Mouse (Mus musculus): ENCODE measurements around the gene Grb7.

Grb7 gene

GRCm38 (mm10) chr11:98445679-98446078, 515 bp upstream of the Grb7 start:
- DNase-seq (ENCODE audit: low spot score), result no peak

GRCm38 (mm10) chr11:98446562-98447474, 624 bp downstream of the Grb7 start:
- DNase-seq (ENCODE audit: low spot score), result peak; percentile 49

- DNase-seq (ENCODE audit: low spot score), result no peak
These were observed 1.3 kb downstream of the Grb7 start for GRCm38 (mm10) chr11:98447475-98447834.

- DNase-seq (ENCODE audit: low spot score), result no peak
These were observed 2.1 kb downstream of the Grb7 start for GRCm38 (mm10) chr11:98448191-98448790.

- no peak for DNase-seq (ENCODE audit: low spot score)
These were observed 3.2 kb downstream of the Grb7 start for GRCm38 (mm10) chr11:98449419-98449818.

- DNase-seq (ENCODE audit: low spot score), result no peak
These were observed 4.0 kb downstream of the Grb7 start for GRCm38 (mm10) chr11:98449921-98450771.

GRCm38 (mm10) chr11:98455484-98455883, 9.3 kb downstream of the Grb7 start:
- no peak for DNase-seq (ENCODE audit: low spot score)

GRCm38 (mm10) chr11:98456545-98456944, 10.4 kb downstream of the Grb7 start:
- DNase-seq (ENCODE audit: low spot score), result no peak

GRCm38 (mm10) chr11:98456945-98457344, 10.8 kb downstream of the Grb7 start:
- no peak for DNase-seq (ENCODE audit: low spot score)

GRCm38 (mm10) chr11:98457367-98458120, 11.3 kb downstream of the Grb7 start:
- peak; percentile 86 for DNase-seq (ENCODE audit: low spot score)

GRCm38 (mm10) chr11:98458121-98458990, 12.2 kb downstream of the Grb7 start:
- DNase-seq (ENCODE audit: low spot score), result peak; percentile 38

GRCm38 (mm10) chr11:98459071-98459741, 13.0 kb downstream of the Grb7 start:
- DNase-seq (ENCODE audit: low spot score), result no peak

- DNase-seq (ENCODE audit: low spot score), result no peak
These were observed 13.7 kb downstream of the Grb7 start for GRCm38 (mm10) chr11:98459860-98460259.

- no peak for DNase-seq (ENCODE audit: low spot score)
These were observed 15.0 kb downstream of the Grb7 start for GRCm38 (mm10) chr11:98461109-98461720.

- DNase-seq (ENCODE audit: low spot score), result no peak
These were observed 16.1 kb downstream of the Grb7 start for GRCm38 (mm10) chr11:98462255-98462654.

- no peak for DNase-seq (ENCODE audit: low spot score)
These were observed 17.7 kb downstream of the Grb7 start for GRCm38 (mm10) chr11:98463911-98464310.

GRCm38 (mm10) chr11:98464516-98464915, 18.3 kb downstream of the Grb7 start:
- no peak for DNase-seq (ENCODE audit: low spot score)

GRCm38 (mm10) chr11:98469761-98470714, 23.8 kb downstream of the Grb7 start:
- DNase-seq (ENCODE audit: low spot score), result no peak

GRCm38 (mm10) chr11:98470795-98471194, 24.6 kb downstream of the Grb7 start:
- no peak for DNase-seq (ENCODE audit: low spot score)
